Mouse (Mus musculus): ENCODE data around the gene Slc25a16.

GRCm38 (mm10) chr10:62911120-62911519 is 9.3 kb upstream of the Slc25a16 start:
- TF ChIP-seq CTCF (IDR thresholded peaks at IDR 0.05; ENCODE audit: extremely low read depth, insufficient read depth, insufficient read length, insufficient replicate concordance) (no peak), POLR2A (IDR thresholded peaks at IDR 0.05; ENCODE audit: low read depth, low read length) (no peak)
